Comparison of ENCODE assay signal across 23 mouse cellular contexts in the genomic region with DNA sequence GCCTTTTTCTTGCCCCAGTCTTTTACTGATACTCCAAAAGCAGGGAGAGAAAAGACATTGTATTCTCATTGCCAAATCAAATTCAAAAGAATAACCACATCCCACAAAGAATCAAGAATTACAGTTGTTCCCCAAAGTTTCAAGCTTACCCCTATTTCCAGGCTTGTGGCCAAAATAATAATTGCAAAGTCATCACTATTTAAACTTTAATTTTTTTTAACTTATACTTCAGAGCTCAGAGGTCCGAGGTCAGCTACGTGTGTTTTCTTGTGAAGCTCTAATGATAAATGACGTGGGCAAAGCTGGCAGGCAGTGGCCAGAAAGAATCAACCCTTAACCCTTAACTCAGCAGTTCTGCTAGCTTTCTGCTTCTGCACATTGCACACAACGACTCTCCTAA.
"Had no signal": no experiment of that assay in that cellular context is flagged by ENCODE, and none has a peak within 500 bp of the region (broad histone marks: within the 10 kb centered on the region; RNA-seq: fewer than 3 reads in every experiment).

No protein-coding gene starts in this region.

- H3K9me3 ChIP-seq: limb, embryonic 10.5 days; limb, embryonic 13.5 days; liver, embryonic 12.5 days; liver, embryonic 15.5 days; lung, embryonic 15.5 days; midbrain, embryonic 10.5 days; midbrain, embryonic 13.5 days; neural tube, embryonic 13.5 days; stomach, embryonic 15.5 days had no signal

- H3K27ac ChIP-seq: kidney, postnatal 0 days; limb, embryonic 10.5 days; limb, embryonic 13.5 days; liver, embryonic 12.5 days; liver, embryonic 15.5 days; lung, embryonic 15.5 days; midbrain, embryonic 10.5 days; midbrain, embryonic 13.5 days; neural tube, embryonic 13.5 days; stomach, embryonic 15.5 days had no signal

- H3K9ac ChIP-seq: limb, embryonic 13.5 days; liver, embryonic 12.5 days; liver, embryonic 15.5 days; lung, embryonic 15.5 days; midbrain, embryonic 13.5 days; neural tube, embryonic 13.5 days; stomach, embryonic 15.5 days had no signal

- DNase-seq: kidney, adult 11 months; kidney, postnatal 36 days; liver; lung, adult 18-20 months; lung, postnatal 10 days; lung, postnatal 36 days; retina, postnatal 1 day; right cerebral cortex, postnatal 25 days; spleen, adult 18-20 months; thymus, adult 2 months; thymus, postnatal 25 days had no signal

- ATAC-seq: liver, embryonic 12.5 days; midbrain, embryonic 13.5 days; midbrain, embryonic 16.5 days had no signal

- H3K4me3 ChIP-seq: limb, embryonic 10.5 days; limb, embryonic 13.5 days; liver, embryonic 12.5 days; liver, embryonic 15.5 days; lung, embryonic 15.5 days; midbrain, embryonic 10.5 days; midbrain, embryonic 13.5 days; myocyte; neural tube, embryonic 13.5 days; stomach, embryonic 15.5 days had no signal

- H3K4me1 ChIP-seq: lung, embryonic 15.5 days; neural tube, embryonic 13.5 days; stomach, embryonic 15.5 days had no signal

- H3K27me3 ChIP-seq: limb, embryonic 13.5 days; liver, embryonic 12.5 days; liver, embryonic 15.5 days; lung, embryonic 15.5 days; midbrain, embryonic 13.5 days; neural tube, embryonic 13.5 days; stomach, embryonic 15.5 days had no signal

- H3K4me2 ChIP-seq: limb, embryonic 13.5 days; liver, embryonic 12.5 days; liver, embryonic 15.5 days; lung, embryonic 15.5 days; midbrain, embryonic 13.5 days; neural tube, embryonic 13.5 days; stomach, embryonic 15.5 days had no signal

- H3K36me3 ChIP-seq: limb, embryonic 10.5 days; limb, embryonic 13.5 days; liver, embryonic 12.5 days; liver, embryonic 15.5 days; lung, embryonic 15.5 days; midbrain, embryonic 10.5 days; midbrain, embryonic 13.5 days; neural tube, embryonic 13.5 days; stomach, embryonic 15.5 days had no signal
